Mouse (Mus musculus): ENCODE data around the gene Ifngr2.

Ifngr2 gene

GRCm38 (mm10) chr16:91536372-91536771, 10.5 kb upstream of the Ifngr2 start:
- no peak for DNase-seq (ENCODE audit: low spot score in 2 of 2)

DNA sequence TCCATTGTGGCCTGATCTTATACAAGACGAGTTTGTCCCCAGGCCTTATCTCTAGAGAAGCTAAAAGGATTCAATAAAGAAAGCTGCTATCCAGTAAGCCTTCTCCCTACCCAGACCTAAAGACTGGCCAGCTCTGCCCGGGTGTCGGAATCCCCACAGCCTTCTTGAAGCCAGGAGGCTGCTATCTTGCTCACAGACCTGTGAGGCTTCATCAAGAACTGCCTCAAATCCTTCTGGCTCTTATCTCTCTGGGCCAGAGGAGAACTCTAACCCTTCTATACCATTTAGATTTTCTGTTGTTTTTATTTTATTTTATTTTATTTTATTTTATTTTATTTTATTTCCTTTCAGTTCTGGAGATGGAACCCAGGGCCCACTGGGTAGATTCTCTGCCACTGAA, 9.8 kb upstream of the Ifngr2 start:
- DNase-seq (ENCODE audit: low spot score in 2 of 2), result no peak

- DNase-seq (ENCODE audit: low spot score in 2 of 2), result no peak
These were observed 8.8 kb upstream of the Ifngr2 start for GRCm38 (mm10) chr16:91538051-91538450.

GRCm38 (mm10) chr16:91538513-91538912, 8.4 kb upstream of the Ifngr2 start:
- no peak for DNase-seq (ENCODE audit: low spot score in 2 of 2)

DNA sequence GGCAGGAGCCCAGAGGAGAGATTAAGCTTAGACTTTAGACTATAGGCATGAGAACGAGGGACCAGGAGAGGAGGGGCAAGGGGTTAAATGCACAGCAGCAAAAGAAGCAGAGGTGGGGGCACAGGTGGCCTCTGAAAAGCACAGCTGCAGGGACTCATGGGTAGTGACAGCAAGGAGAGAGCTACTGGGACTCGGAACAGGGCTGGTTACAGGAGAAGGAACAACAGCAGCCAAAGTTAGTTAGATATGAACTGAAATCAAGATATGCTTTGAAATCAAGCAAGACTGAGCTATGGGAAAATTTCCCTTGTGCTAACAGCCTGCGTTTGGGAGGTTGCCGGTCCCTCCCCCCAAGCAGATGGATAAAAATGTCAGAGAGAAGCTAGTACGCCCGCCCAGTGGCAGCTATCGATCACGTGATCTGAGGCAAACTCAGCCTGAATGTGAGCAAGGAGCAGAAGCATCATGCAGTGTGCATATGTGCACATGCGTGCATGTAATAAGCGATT, 5.2 kb upstream of the Ifngr2 start:
- no peak for DNase-seq (ENCODE audit: low spot score in 2 of 2)

- no peak for DNase-seq (ENCODE audit: low spot score in 2 of 2)
These were observed 3.3 kb upstream of the Ifngr2 start for GRCm38 (mm10) chr16:91543619-91544018.

DNA sequence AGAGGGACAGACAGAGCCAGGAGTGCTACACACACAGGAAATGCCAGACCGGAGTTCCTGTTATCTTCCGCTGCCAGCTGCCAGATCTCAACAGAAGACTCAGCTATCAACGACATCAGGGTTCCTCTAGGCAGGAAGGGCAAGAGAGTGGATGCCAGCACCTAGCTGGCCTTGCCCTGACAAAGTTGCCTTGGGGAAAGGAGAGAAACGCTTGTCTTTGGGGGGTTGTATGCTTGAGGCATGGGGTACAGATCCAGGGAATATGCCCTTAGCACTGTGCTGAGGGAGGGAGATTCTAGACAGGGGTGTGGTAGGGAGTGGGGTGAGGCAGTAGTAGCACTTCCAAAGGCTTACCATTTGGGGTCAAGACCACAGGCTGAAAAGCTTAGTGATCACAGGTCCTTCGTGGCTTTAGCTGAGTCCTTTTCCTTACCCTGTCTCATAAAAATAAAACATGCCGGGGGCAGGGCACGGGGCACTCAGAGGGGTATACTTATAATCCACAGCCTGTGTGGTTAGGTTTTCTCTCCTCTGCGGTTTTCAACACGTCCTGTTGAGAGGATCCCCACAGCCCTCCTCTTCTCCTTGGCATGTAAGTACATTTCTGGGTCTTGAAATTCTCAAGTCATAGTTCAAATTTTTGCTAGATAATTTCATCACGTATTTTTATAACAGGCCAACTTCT, 1.1 kb upstream of the Ifngr2 start:
- DNase-seq (ENCODE audit: low spot score in 2 of 2), result no peak

DNA sequence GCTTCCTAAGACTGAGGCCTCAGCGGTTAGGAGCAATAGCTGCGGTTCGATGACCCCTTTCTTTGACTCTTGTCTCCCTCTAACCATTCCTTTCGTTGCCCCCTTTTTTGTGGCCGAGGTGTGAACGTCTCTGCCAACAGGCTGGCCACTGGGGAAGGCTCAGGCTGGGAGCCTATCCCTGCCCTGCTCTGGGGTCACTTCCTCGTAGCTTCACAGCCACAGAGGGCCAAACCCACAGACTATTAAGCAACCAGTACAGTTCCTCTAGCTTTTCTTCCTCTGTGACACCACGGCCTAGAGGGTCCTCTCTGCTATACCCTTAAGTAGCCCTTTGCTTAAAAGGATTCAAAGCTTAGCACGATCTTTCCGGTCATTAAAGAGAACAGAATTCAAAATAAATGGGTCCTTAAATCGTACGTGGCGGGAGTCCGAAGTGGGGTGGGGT, 459 bp upstream of the Ifngr2 start:
- no peak for DNase-seq (ENCODE audit: low spot score in 2 of 2)

DNA sequence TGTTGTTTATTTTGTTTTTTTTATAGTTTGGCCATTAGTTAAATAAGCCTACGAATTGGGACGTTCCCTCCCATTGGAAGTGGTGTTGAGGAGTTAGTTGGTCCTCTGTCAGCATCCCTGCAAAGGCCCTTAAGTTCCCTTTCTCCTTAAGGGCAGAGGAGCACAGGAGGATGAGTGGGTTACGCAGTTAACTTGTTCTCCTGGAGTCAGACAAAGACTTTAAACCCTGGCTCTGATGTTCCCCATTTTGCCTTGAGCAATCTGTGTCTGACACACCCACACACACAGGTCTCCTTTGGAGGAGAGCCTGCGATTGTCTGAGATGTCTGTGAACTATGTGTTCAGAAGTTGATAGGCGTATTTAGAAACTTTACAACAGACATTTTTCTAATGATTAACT, 1.1 kb downstream of the Ifngr2 start:
- DNase-seq (ENCODE audit: low spot score in 2 of 2), result no peak

DNA sequence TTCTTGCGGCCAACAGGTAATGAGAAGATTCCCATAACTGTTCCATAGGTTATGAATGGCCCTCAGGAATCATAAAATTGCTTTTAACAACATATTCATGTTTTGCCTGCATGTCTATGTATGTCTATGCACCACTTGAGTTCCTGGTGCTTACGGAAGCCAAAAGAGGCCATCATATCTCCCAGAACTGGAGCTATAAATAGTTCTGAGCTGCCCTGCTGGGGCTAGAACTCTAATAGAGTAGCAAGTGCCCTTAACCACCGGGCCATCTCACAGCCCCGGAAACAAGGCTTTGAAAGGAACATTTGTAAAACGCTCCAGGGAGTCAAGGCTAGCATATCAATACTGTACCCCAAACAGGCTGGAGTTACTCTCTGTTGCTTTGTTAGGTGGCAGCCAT, 1.7 kb downstream of the Ifngr2 start:
- no peak for DNase-seq (ENCODE audit: low spot score in 2 of 2)

GRCm38 (mm10) chr16:91548996-91549395, 2.1 kb downstream of the Ifngr2 start:
- no peak for DNase-seq (ENCODE audit: low spot score in 2 of 2)

DNA sequence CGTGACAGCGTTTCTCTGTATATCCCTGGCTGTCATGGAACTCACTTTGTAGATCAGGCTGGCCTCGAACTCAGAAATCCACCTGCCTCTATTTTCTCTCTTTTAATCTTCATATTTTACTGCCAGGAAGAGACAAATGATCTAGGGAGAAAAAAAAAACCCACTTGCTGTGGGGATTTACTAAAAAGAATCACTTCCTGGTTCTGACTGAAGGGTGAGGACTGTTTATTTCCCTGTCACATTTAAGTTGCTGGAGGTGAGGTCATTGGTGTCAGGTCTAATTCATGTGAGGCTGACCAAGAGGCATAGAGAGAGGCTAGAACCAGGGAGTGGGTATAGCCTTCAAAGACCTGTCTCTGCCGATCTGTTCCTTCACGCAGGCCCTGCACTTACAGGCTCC, 2.7 kb downstream of the Ifngr2 start:
- DNase-seq (ENCODE audit: low spot score in 2 of 2), result no peak

DNA sequence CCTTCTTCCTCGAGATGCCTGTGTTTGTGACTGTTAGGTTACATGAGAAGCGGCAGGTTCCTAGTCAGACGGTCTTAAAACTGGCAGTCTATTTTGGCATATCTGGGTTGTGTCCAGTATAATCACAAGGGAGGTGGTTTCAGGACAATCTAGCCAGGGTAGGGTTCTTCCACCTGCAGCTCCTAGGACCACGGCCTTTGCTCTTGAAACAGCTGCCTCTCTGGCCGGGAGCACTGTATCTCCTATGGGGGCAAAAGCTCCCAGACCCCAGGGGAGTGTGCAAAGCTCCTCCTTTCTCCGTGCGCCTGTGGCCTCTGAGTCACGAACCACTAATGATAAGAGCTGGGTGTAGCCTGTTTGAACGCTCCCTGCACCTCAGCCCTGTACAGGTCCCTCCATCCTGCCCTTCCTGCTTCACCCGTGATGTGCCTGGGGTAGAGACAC, 4.2 kb downstream of the Ifngr2 start:
- DNase-seq (ENCODE audit: low spot score in 2 of 2), result no peak

DNA sequence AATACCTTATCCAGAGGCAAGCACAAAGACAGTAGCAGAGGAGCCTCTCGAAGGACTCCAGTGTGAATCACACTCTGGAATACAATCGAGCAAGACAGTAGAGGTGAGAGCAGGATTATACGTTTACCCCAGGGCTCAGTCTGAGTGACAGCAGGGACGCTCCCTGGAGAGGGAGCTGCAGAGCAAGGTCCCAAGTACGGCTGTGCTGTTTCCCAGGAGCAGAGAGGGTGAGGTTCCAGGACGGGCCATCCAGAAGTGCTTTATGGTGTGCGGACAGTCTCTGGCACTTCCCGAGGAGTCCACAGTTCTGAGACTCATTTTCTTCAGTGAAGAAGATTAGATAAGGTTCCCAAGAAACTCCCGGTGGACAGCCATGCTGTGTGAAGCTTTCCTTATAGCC, 5.2 kb downstream of the Ifngr2 start:
- no peak for DNase-seq (ENCODE audit: low spot score in 2 of 2)

DNA sequence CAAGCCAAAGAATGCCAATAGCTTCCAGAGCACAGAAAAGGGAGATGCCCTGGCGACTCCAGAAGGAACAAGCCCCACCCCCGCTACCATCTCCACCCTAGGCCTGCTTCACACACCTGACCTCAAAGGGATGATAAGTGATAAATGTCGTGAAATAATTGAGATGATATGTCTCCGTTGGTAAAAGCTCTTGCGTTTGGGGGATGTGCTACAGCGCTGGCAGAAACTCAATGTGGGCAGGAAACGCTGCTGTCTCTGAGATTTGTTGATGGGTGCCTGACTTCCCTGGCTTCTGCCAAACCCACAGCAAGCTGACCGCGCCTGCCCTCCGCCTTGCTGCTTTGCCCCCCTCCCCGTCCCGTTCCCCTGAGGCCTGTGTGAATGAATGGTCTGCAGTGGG, 6.8 kb downstream of the Ifngr2 start:
- DNase-seq (ENCODE audit: low spot score in 2 of 2), result no peak

GRCm38 (mm10) chr16:91555017-91555605, 8.2 kb downstream of the Ifngr2 start:
- no peak for DNase-seq (ENCODE audit: low spot score in 2 of 2)

GRCm38 (mm10) chr16:91556659-91557058, 9.8 kb downstream of the Ifngr2 start:
- DNase-seq (ENCODE audit: low spot score in 2 of 2), result no peak

DNA sequence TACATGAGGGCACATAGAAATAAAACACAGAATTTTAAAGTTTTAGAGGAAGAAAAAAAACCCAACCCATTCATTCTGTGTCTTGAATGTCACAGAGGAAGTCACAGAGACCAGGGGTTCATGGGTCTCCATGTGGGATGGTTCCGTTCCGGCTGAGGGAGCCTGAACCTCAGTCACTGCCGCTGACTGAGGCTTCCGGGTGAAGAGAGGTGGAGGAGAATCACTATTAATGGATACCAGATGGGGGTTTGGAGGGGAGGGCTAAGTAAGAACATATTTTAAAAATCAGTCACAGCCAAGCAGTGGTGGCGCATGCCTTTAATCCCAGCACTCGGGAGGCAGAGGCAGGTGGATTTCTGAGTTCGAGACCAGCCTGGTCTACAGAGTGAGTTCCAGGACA, 10.3 kb downstream of the Ifngr2 start:
- DNase-seq (ENCODE audit: low spot score in 2 of 2), result no peak

GRCm38 (mm10) chr16:91557693-91558092, 10.8 kb downstream of the Ifngr2 start:
- no peak for DNase-seq (ENCODE audit: low spot score in 2 of 2)

GRCm38 (mm10) chr16:91561099-91561498, 14.2 kb downstream of the Ifngr2 start:
- DNase-seq (ENCODE audit: low spot score in 2 of 2), result no peak

- DNase-seq (ENCODE audit: low spot score in 2 of 2), result no peak
These were observed 14.9 kb downstream of the Ifngr2 start for GRCm38 (mm10) chr16:91561541-91562457.

- DNase-seq (ENCODE audit: low spot score in 2 of 2), result no peak
These were observed 17.9 kb downstream of the Ifngr2 start for GRCm38 (mm10) chr16:91564580-91565291.

Measured in frontal cortex, postnatal 10 days (tissue).